Mouse (Mus musculus) olfactory bulb, adult 2 months (tissue): ENCODE data around the gene Zfp39.
"Not testable (repeated sequence)": the region's sequence is repeated elsewhere in the genome, so short reads cannot be mapped to it uniquely, and the experiment has no call there.

Experiments used
- CTCF ChIP-seq: fragments of 200-500 bp; IDR thresholded peaks from 2 replicates; pipeline ENCODE4 v1.5.1; 2012; ENCODE audit warnings: low read depth, mild to moderate bottlenecking, low read length, moderate library complexity; ENCODE audit not compliant: insufficient read depth
- POLR2A ChIP-seq: fragments of 200-500 bp; IDR thresholded peaks from 2 replicates; pipeline ENCODE4 v1.6.1; 2012; ENCODE audit warnings: mild to moderate bottlenecking, low read depth, low read length, moderate library complexity; ENCODE audit not compliant: insufficient read depth

DNA sequence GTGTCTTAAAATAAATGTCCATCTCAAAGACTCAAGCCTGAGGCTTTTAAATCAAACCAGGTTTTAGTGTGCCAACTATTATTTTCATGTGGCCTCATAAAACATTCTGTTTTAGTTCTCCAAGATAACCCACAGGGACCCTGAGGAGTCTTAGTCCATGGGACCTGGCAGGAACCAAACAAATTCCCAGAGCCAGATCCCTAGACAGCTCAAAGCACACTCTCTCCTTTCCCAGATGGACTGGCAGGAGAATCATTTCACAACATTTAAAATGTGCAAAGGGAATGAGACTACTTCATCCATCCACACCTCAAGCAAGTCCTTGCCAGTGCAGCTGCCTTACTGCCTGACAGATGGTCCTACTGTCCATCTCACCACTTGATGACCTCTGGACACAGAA lies 65.1 kb downstream of the Zfp39 start, which contains the start of gene Olfr311:
- TF ChIP-seq CTCF, POLR2A: not testable (repeated sequence)
